Mouse (Mus musculus) activated CD4-positive, CD25-positive, alpha-beta regulatory T cell, adult 4 months (primary cell): Measurements from ENCODE around the gene Gfer. TPM values are rescaled to one million over a fixed set of nuclear protein-coding genes. Genes with fewer than 3 reads are reported as not detected.

Source experiments
- ATAC-seq: one replicate; pipeline ENCODE4 v1.8.0; 2017
- polyA plus RNA-seq, 2 experiments: library from polyadenylated mRNA; unstranded; fragments of 100-300 nt; shearing (Covaris generic); gene quantifications; one replicate each; pipeline ENCODE4 v1.2.1; 2017

Gene Gfer
- polyA plus RNA-seq: 10 to 100 TPM; 13.1 to 15.5 TPM

GRCm38 (mm10) chr17:24696011-24696697, at the start of gene Gfer, which contains the start of gene Noxo1:
TSS of gene Gfer (minus strand) at chr17:24696156.
TSS of gene Noxo1 (plus strand) at chr17:24696234.
- peak; percentile 78 for ATAC-seq

GRCm38 (mm10) chr17:24744381-24744780, 48.4 kb upstream of the Gfer start:
- no peak for ATAC-seq

- no peak for ATAC-seq
Observed at GRCm38 (mm10) chr17:24743896-24744295, 47.9 kb upstream of the Gfer start.

GRCm38 (mm10) chr17:24742307-24742706, 46.4 kb upstream of the Gfer start:
- ATAC-seq: no peak

- no peak for ATAC-seq
Observed at GRCm38 (mm10) chr17:24739926-24740325, 44.0 kb upstream of the Gfer start.

- no peak for ATAC-seq
Observed at GRCm38 (mm10) chr17:24738238-24738637, 42.3 kb upstream of the Gfer start.

GRCm38 (mm10) chr17:24737135-24737810, 41.3 kb upstream of the Gfer start:
- no peak for ATAC-seq

GRCm38 (mm10) chr17:24736330-24737051, 40.5 kb upstream of the Gfer start, which contains the start of gene Msrb1:
TSS of gene Msrb1 (plus strand) at chr17:24736642.
- ATAC-seq: peak; percentile 98

- ATAC-seq: no peak
Observed at GRCm38 (mm10) chr17:24735446-24735845, 39.5 kb upstream of the Gfer start.

GRCm38 (mm10) chr17:24734513-24734912, 38.6 kb upstream of the Gfer start:
- no peak for ATAC-seq

GRCm38 (mm10) chr17:24733434-24734050, 37.6 kb upstream of the Gfer start:
- ATAC-seq: no peak

GRCm38 (mm10) chr17:24732233-24732935, 36.4 kb upstream of the Gfer start:
- no peak for ATAC-seq

GRCm38 (mm10) chr17:24730787-24731186, 34.8 kb upstream of the Gfer start:
- no peak for ATAC-seq

GRCm38 (mm10) chr17:24729067-24729466, 33.1 kb upstream of the Gfer start:
- ATAC-seq: no peak

- ATAC-seq: no peak
Observed at GRCm38 (mm10) chr17:24728184-24728583, 32.2 kb upstream of the Gfer start.

- no peak for ATAC-seq
Observed at GRCm38 (mm10) chr17:24727618-24728017, 31.7 kb upstream of the Gfer start, which contains the start of gene Rpl3l. TSS of gene Rpl3l (plus strand) at chr17:24727820.

- ATAC-seq: no peak
Observed at GRCm38 (mm10) chr17:24725637-24726390, 29.9 kb upstream of the Gfer start.

- ATAC-seq: peak; percentile 44
Observed at GRCm38 (mm10) chr17:24724184-24724583, 28.2 kb upstream of the Gfer start, which contains the start of gene Ndufb10. TSS of gene Ndufb10 (minus strand) at chr17:24724478.

GRCm38 (mm10) chr17:24723881-24724180, 27.9 kb upstream of the Gfer start:
- peak; percentile 16 for ATAC-seq

GRCm38 (mm10) chr17:24723122-24723880, 27.3 kb upstream of the Gfer start:
- no peak for ATAC-seq
